Mouse (Mus musculus) liver, embryonic 14.5 days (tissue): Measurements from ENCODE around the gene Rab21.

Experiments used
- CTCF ChIP-seq: IDR thresholded peaks from 2 replicates; pipeline ENCODE4 v1.5.1; 2016; ENCODE audit warnings: antibody characterized with exemption, low read depth, control low read depth
- EP300 ChIP-seq: IDR thresholded peaks from 2 replicates; pipeline ENCODE4 v1.6.1; 2016; ENCODE audit warnings: antibody characterized with exemption, low read depth

- TF ChIP-seq CTCF = no peak
- TF ChIP-seq EP300 = no peak
These were observed 8.0 kb downstream of the Rab21 start for GRCm38 (mm10) chr10:115307331-115307875.
